Mouse (Mus musculus) ES-E14 (cell line): Measurements from ENCODE around the gene Pagr1b.

Experiments
- HCFC1 ChIP-seq: IDR thresholded peaks from 2 replicates; pipeline ENCODE4 v1.6.1; 2012; ENCODE audit warnings: low read length, inconsistent platforms, borderline replicate concordance; ENCODE audit not compliant: insufficient read depth
- MAFK ChIP-seq: IDR thresholded peaks from 2 replicates; pipeline ENCODE4 v1.6.1; 2014; ENCODE audit warnings: mild to moderate bottlenecking, low read depth, low read length, inconsistent platforms; ENCODE audit not compliant: insufficient read depth
- ZNF384 ChIP-seq: IDR thresholded peaks from 2 replicates; pipeline ENCODE4 v1.6.1; 2012; ENCODE audit warnings: low read depth, low read length, inconsistent platforms

DNA sequence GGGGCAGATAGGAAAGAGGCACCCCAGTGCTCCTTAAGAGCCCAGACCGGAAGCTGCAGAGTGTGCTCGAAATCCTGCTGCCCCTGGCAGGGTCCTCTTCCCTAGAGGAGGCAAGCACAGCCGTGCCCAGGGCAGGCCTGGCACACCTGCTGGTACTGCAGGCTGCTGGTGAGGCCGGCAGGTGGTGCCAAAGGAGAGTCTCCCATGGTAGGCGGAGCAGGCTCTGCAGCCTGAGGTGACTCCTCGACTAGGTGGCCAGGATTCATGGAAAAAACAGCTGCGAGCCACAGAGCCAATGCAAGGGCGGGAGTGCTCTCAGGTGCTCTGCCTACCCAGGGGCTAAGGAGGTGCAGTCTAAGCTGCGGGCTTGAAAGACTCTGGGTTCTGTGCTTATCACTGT is 30.0 kb downstream of the Pagr1b start:
- TF ChIP-seq MAFK = no peak
- TF ChIP-seq HCFC1 = no peak
- no peak for TF ChIP-seq ZNF384
